Comparison of ENCODE assay signal across 10 mouse cellular contexts in genomic region chr1:161748138-161748537, GRCm38 (mm10). TPM values are rescaled to one million over a fixed set of nuclear protein-coding genes. Genes with fewer than 3 reads are reported as not detected.
DNase-seq lines count a peak whose midpoint lies in the region; ATAC-seq and TF ChIP-seq lines count a peak whose summit lies in the region.
"Had no signal": no experiment of that assay in that cellular context is flagged by ENCODE, and none has a peak within 500 bp of the region (broad histone marks: within the 10 kb centered on the region; RNA-seq: fewer than 3 reads in every experiment).

No protein-coding gene starts in this region.

- peaks cover 5% of the 10 kb centered on the region for H3K4me1 ChIP-seq in hindbrain, embryonic 10.5 days (replicated peaks)
- H3K4me1 ChIP-seq in hindbrain, embryonic 14.5 days (replicated peaks; ENCODE audit: control insufficient read depth, insufficient read depth, low read length), result no peaks in the 10 kb centered on the region
- H3K4me1 ChIP-seq in E14TG2a.4 (replicated peaks; ENCODE audit: low read depth, low read length), result peaks cover 32% of the 10 kb centered on the region
- peaks cover 5% of the 10 kb centered on the region for H3K4me1 ChIP-seq in bone marrow macrophage, adult 2 months (ENCODE audit: control insufficient read depth, insufficient read depth, low read length)
- H3K4me1 ChIP-seq: embryonic facial prominence, embryonic 15.5 days; neural tube, embryonic 13.5 days had no signal

- H3K27me3 ChIP-seq in hindbrain, embryonic 10.5 days (ENCODE audit: insufficient read depth, poor library complexity, severe bottlenecking), result 0 out of 2 replicates have a peak, but pooled peaks cover 4% of the 10 kb centered on the region
- no peaks in the 10 kb centered on the region for H3K27me3 ChIP-seq in hindbrain, embryonic 14.5 days (ENCODE audit: control insufficient read depth, insufficient read depth, low read length)
- peaks cover 37% of the 10 kb centered on the region for H3K27me3 ChIP-seq in E14TG2a.4 (ENCODE audit: insufficient read depth, low read length)
- H3K27me3 ChIP-seq: embryonic facial prominence, embryonic 15.5 days; neural tube, embryonic 13.5 days had no signal

- no peaks in the 10 kb centered on the region for H3K36me3 ChIP-seq in hindbrain, embryonic 10.5 days
- H3K36me3 ChIP-seq in hindbrain, embryonic 14.5 days (replicated peaks; ENCODE audit: control insufficient read depth, insufficient read depth), result no peaks in the 10 kb centered on the region
- no peaks in the 10 kb centered on the region for H3K36me3 ChIP-seq in E14TG2a.4 (ENCODE audit: insufficient read depth, low read length)
- H3K36me3 ChIP-seq: embryonic facial prominence, embryonic 15.5 days; neural tube, embryonic 13.5 days had no signal

- H3K9me3 ChIP-seq in hindbrain, embryonic 10.5 days, result no peaks in the 10 kb centered on the region
- H3K9me3 ChIP-seq in hindbrain, embryonic 14.5 days (ENCODE audit: control insufficient read depth, low read length), result no peaks in the 10 kb centered on the region
- H3K9me3 ChIP-seq in E14TG2a.4 (ENCODE audit: low read length), result no peaks in the 10 kb centered on the region
- H3K9me3 ChIP-seq: embryonic facial prominence, embryonic 15.5 days; neural tube, embryonic 13.5 days had no signal

- no peak for ATAC-seq in hindbrain, embryonic 14.5 days (ENCODE audit: low FRiP score)
- peak; percentile 81 for ATAC-seq in megakaryocyte progenitor cell, adult 5-6 weeks (replicated peaks; ENCODE audit: poor library complexity)

- H3K9ac ChIP-seq in hindbrain, embryonic 14.5 days, result no peak overlapping the region
- H3K9ac ChIP-seq: embryonic facial prominence, embryonic 15.5 days; neural tube, embryonic 13.5 days had no signal

- H3K4me3 ChIP-seq in hindbrain, embryonic 10.5 days, result no peak overlapping the region
- H3K4me3 ChIP-seq in hindbrain, embryonic 14.5 days (replicated peaks; ENCODE audit: low read length), result no peak overlapping the region
- H3K4me3 ChIP-seq in E14TG2a.4 (replicated peaks; ENCODE audit: low read length), result no peak overlapping the region
- H3K4me3 ChIP-seq in bone marrow macrophage, adult 2 months (ENCODE audit: insufficient read depth, low read length), result no peak overlapping the region
- H3K4me3 ChIP-seq: embryonic facial prominence, embryonic 15.5 days; neural tube, embryonic 13.5 days had no signal

- TF ChIP-seq CTCF in E14TG2a.4 (conservative IDR thresholded peaks at IDR 0.05; ENCODE audit: low read length), result peak; percentile 97
- TF ChIP-seq CTCF in bone marrow macrophage, adult 2 months (IDR thresholded peaks at IDR 0.05; ENCODE audit: low read depth, low read length), result peak; percentile 55

- WGBS in hindbrain, embryonic 10.5 days, result 54% methylated on average over 8 of the region's 8 CpGs
- WGBS in hindbrain, embryonic 14.5 days, result 54% methylated on average over 8 of the region's 8 CpGs

- peak; percentile 45 for DNase-seq in hindbrain, embryonic 10.5 days (ENCODE audit: low spot score)
- no peak for DNase-seq in hindbrain, embryonic 14.5 days (ENCODE audit: low spot score)
- peak; percentile 9 to 44 for DNase-seq in frontal cortex, postnatal 25 days (ENCODE audit: low spot score in 2 of 2)
- peak; percentile 40 to 72 for DNase-seq in layer of hippocampus, postnatal 25 days (ENCODE audit: extremely low spot score in 1 of 2, low spot score in 1 of 2)
- peak; percentile 76 to 88 for DNase-seq in spleen, postnatal 4 days (ENCODE audit: low spot score in 2 of 2)

- no peak for TF ChIP-seq POLR2A in bone marrow macrophage, adult 2 months (IDR thresholded peaks at IDR 0.05; ENCODE audit: borderline replicate concordance, low read depth, low read length)

- no peak overlapping the region for H3K27ac ChIP-seq in hindbrain, embryonic 10.5 days
- H3K27ac ChIP-seq in hindbrain, embryonic 14.5 days, result no peak overlapping the region
- no peak overlapping the region for H3K27ac ChIP-seq in bone marrow macrophage, adult 2 months (ENCODE audit: insufficient read depth, low read depth, low read length)
- H3K27ac ChIP-seq: embryonic facial prominence, embryonic 15.5 days; neural tube, embryonic 13.5 days had no signal

- H3K4me2 ChIP-seq in hindbrain, embryonic 14.5 days (replicated peaks), result no peak overlapping the region
- H3K4me2 ChIP-seq: embryonic facial prominence, embryonic 15.5 days; neural tube, embryonic 13.5 days had no signal

RNA-seq across cellular contexts. Expression of gene Fasl, which starts 40.2 kb away (rescaled TPM):
- polyA plus RNA-seq in hindbrain, embryonic 10.5 days (2016; fragmentation: Nextera tagmentation; extraction: Ambion mirVana), result not detected in 2 replicates
- polyA plus RNA-seq in hindbrain, embryonic 14.5 days (2014; fragmentation: Nextera tagmentation; extraction: Ambion mirVana), result 0.42 TPM in 1 of 2 replicates, not detected in the other
- not detected in 2 replicates for polyA plus RNA-seq in bone marrow macrophage, adult 2 months (2012; ENCODE audit: insufficient read depth, insufficient read length, missing spikeins)
- under 1 TPM; 0.12 to 0.19 TPM for total RNA-seq in layer of hippocampus, postnatal 25 days (2021)
- not detected in 2 replicates for total RNA-seq in megakaryocyte progenitor cell, adult 5-6 weeks (2015)
- 0.25 TPM in 1 of 2 replicates, not detected in the other for total RNA-seq in megakaryocyte progenitor cell, adult 5-6 weeks (2017)
- polyA plus RNA-seq: embryonic facial prominence, embryonic 15.5 days had no signal
